Mouse (Mus musculus): Measurements from ENCODE around the gene Cyp26c1. TPM values are rescaled to one million over a fixed set of nuclear protein-coding genes. Genes with fewer than 3 reads are reported as not detected.

The Cyp26c1 gene
- polyA plus RNA-seq, 1 experiment from 2014 or later, result 0.10 TPM

DNA sequence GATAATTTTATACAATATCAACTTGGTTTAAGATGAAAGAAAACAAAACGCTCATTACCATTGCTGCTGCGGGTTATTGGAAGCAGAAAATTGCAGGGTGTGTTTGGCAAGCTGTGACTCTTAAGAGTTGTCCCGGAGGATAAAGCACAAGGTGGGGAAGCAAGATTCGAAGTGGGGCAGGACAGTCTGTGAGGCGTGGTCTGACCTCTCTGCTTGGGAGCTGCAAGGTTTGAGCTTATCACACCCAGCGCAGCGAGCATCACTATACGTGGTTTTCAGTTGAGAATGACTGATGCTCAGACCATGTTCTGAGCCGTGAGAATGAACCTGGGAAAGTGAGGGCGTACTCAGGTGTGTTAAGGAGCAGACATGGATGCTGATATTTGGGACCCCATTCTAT, 29.3 kb downstream of the Cyp26c1 start:
- Histone ChIP-seq H3K4me2 (no peak overlapping the region), H3K27me3 (replicated peaks; ENCODE audit: control insufficient read depth, insufficient read depth, low read length) (no peaks in the 10 kb centered on the region), H3K4me3 (ENCODE audit: low read depth, low read length) (no peak overlapping the region), H3K27ac (ENCODE audit: low read depth, low read length) (no peak overlapping the region), H3K36me3 (ENCODE audit: control insufficient read depth, insufficient read depth, low read length) (no peaks in the 10 kb centered on the region), H3K9me3 (ENCODE audit: control insufficient read depth, low read length) (no peaks in the 10 kb centered on the region), H3K4me1 (replicated peaks; ENCODE audit: control insufficient read depth, insufficient read depth, low read length) (no peaks in the 10 kb centered on the region), H3K9ac (ENCODE audit: low read depth, low read length) (no peak overlapping the region)
- no peak for ATAC-seq (replicated peaks; ENCODE audit: low FRiP score)
- 53% methylated on average over 10 of the region's 10 CpGs for WGBS
- no peak for DNase-seq (ENCODE audit: low spot score)

DNA sequence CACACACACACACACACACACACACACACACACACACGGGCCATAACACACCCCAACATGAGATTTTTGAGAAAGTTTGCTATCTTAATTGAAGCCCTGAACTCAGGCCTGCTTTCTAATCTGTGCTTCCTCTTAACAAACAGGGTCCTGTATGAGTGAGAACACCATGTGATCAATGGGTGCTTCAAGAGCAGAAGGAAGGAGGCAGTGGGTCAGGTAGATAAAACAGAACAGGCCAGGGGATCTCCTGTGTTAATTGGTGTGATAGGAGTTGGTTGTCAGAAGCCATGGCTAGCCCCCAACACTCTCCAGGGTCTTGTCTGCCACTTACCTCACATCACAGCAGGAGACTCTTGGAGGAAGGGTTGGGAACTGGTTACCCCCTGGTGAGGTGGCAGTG, 30.6 kb downstream of the Cyp26c1 start:
- Histone ChIP-seq H3K9me3 (ENCODE audit: control insufficient read depth, low read length) (no peaks in the 10 kb centered on the region), H3K4me2 (no peak overlapping the region), H3K9ac (ENCODE audit: low read depth, low read length) (no peak overlapping the region), H3K27ac (ENCODE audit: low read depth, low read length) (no peak overlapping the region), H3K27me3 (replicated peaks; ENCODE audit: control insufficient read depth, insufficient read depth, low read length) (no peaks in the 10 kb centered on the region), H3K4me3 (ENCODE audit: low read depth, low read length) (no peak overlapping the region), H3K36me3 (ENCODE audit: control insufficient read depth, insufficient read depth, low read length) (no peaks in the 10 kb centered on the region), H3K4me1 (replicated peaks; ENCODE audit: control insufficient read depth, insufficient read depth, low read length) (no peaks in the 10 kb centered on the region)
- ATAC-seq (replicated peaks; ENCODE audit: low FRiP score) (no peak), DNase-seq (ENCODE audit: low spot score) (no peak)
- WGBS, result 26% methylated on average over 1 of the region's 1 CpGs

DNA sequence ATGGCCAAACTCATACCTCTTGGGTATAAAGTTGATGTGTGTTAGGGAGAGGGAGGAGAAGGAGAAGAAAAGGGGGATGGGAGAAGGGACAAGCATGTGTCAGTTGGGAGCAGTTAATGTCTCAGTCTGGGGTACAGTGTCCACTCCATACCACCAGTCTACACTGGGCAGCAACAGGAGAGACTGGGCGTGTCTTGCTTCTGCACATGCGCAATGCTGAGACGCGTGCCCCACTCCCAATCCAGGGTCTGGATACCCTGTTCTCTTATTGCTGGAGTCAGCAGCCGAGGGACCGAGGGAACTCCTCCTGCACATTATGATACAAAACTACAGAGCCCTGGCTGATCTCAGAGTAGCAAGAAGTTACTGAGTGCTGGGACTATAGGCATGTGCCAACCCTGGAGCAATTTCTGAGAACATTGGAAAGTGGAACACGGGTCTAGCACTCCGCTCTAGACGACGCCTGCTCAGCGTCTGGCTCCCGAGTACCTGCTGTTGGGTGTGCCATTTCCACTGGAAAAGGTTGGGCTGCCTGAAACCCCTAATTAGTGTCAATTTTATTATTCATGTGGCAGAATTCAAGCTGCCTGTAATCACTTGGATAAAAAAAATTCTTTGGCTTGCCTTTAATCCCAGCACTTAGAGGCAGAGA, 31.3 kb downstream of the Cyp26c1 start:
- Histone ChIP-seq H3K27ac (ENCODE audit: low read depth, low read length) (no peak overlapping the region), H3K4me3 (ENCODE audit: low read depth, low read length) (no peak overlapping the region), H3K9me3 (ENCODE audit: control insufficient read depth, low read length) (no peaks in the 10 kb centered on the region), H3K4me1 (replicated peaks; ENCODE audit: control insufficient read depth, insufficient read depth, low read length) (no peaks in the 10 kb centered on the region), H3K27me3 (replicated peaks; ENCODE audit: control insufficient read depth, insufficient read depth, low read length) (no peaks in the 10 kb centered on the region), H3K36me3 (ENCODE audit: control insufficient read depth, insufficient read depth, low read length) (no peaks in the 10 kb centered on the region), H3K4me2 (no peak overlapping the region), H3K9ac (ENCODE audit: low read depth, low read length) (no peak overlapping the region)
- DNase-seq (ENCODE audit: low spot score) (no peak), ATAC-seq (replicated peaks; ENCODE audit: low FRiP score) (no peak)
- WGBS, result 82% methylated on average over 12 of the region's 12 CpGs

DNA sequence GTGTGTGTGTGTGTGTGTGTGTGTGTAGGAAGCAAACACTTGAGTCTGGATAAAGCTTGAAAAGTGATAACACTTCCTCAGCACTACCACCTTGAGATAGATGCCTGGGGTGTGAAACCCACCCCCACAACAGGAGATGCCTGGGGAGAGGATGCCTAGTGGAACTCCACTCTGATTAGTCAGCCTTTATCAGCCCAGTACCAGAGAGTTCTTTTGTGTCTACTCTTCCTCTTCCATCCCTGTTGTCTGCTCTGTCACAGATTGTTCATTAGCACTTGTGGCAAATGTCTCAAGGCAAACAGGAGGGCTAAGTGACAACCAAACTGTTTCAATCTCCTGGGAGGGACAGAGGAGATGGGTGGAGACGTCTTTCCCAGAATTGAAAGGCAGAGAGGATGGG, 33.8 kb downstream of the Cyp26c1 start:
- no peak for ATAC-seq (replicated peaks; ENCODE audit: low FRiP score)
- Histone ChIP-seq H3K4me2 (no peak overlapping the region), H3K9ac (ENCODE audit: low read depth, low read length) (no peak overlapping the region), H3K4me3 (ENCODE audit: low read depth, low read length) (no peak overlapping the region), H3K27ac (ENCODE audit: low read depth, low read length) (no peak overlapping the region), H3K4me1 (replicated peaks; ENCODE audit: control insufficient read depth, insufficient read depth, low read length) (no peaks in the 10 kb centered on the region), H3K27me3 (replicated peaks; ENCODE audit: control insufficient read depth, insufficient read depth, low read length) (no peaks in the 10 kb centered on the region), H3K36me3 (ENCODE audit: control insufficient read depth, insufficient read depth, low read length) (no peaks in the 10 kb centered on the region), H3K9me3 (ENCODE audit: control insufficient read depth, low read length) (no peaks in the 10 kb centered on the region)
- no peak for DNase-seq (ENCODE audit: low spot score)
- WGBS, result 3% methylated on average over 1 of the region's 1 CpGs

GRCm38 (mm10) chr19:37724591-37724990, 39.2 kb downstream of the Cyp26c1 start:
- WGBS, result 93% methylated on average over 5 of the region's 5 CpGs
- ATAC-seq (replicated peaks; ENCODE audit: low FRiP score), result no peak
- Histone ChIP-seq H3K27ac (ENCODE audit: low read depth, low read length) (no peak overlapping the region), H3K4me3 (ENCODE audit: low read depth, low read length) (no peak overlapping the region), H3K9ac (ENCODE audit: low read depth, low read length) (no peak overlapping the region), H3K36me3 (ENCODE audit: control insufficient read depth, insufficient read depth, low read length) (no peaks in the 10 kb centered on the region), H3K27me3 (replicated peaks; ENCODE audit: control insufficient read depth, insufficient read depth, low read length) (no peaks in the 10 kb centered on the region), H3K9me3 (ENCODE audit: control insufficient read depth, low read length) (no peaks in the 10 kb centered on the region), H3K4me1 (replicated peaks; ENCODE audit: control insufficient read depth, insufficient read depth, low read length) (no peaks in the 10 kb centered on the region), H3K4me2 (no peak overlapping the region)
- DNase-seq (ENCODE audit: low spot score), result no peak

DNA sequence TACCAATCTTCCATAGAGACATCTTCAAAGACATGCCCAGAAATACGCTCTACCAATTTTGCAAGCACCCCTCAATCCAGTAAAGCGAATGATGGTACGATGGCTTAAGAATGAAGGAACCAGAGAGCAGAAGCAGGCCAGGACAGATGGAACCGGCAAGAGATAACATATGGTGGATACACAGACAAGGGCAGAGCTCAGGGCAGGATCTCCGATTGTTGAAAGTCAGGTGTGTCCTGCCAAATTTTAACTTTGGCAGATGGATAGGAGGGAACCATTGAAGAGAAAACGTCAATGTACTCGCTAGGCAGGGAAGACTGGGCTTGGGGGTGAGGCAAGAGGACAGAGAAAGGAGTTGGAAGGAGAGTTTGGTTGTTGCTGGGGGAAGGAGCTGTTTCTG, 41.2 kb downstream of the Cyp26c1 start:
- Histone ChIP-seq H3K4me1 (replicated peaks; ENCODE audit: control insufficient read depth, insufficient read depth, low read length) (no peaks in the 10 kb centered on the region), H3K27me3 (replicated peaks; ENCODE audit: control insufficient read depth, insufficient read depth, low read length) (no peaks in the 10 kb centered on the region), H3K4me3 (ENCODE audit: low read depth, low read length) (no peak overlapping the region), H3K4me2 (no peak overlapping the region), H3K9ac (ENCODE audit: low read depth, low read length) (no peak overlapping the region), H3K9me3 (ENCODE audit: control insufficient read depth, low read length) (no peaks in the 10 kb centered on the region), H3K36me3 (ENCODE audit: control insufficient read depth, insufficient read depth, low read length) (no peaks in the 10 kb centered on the region), H3K27ac (ENCODE audit: low read depth, low read length) (no peak overlapping the region)
- WGBS, result 89% methylated on average over 7 of the region's 7 CpGs
- ATAC-seq (replicated peaks; ENCODE audit: low FRiP score) (no peak), DNase-seq (ENCODE audit: low spot score) (no peak)

DNA sequence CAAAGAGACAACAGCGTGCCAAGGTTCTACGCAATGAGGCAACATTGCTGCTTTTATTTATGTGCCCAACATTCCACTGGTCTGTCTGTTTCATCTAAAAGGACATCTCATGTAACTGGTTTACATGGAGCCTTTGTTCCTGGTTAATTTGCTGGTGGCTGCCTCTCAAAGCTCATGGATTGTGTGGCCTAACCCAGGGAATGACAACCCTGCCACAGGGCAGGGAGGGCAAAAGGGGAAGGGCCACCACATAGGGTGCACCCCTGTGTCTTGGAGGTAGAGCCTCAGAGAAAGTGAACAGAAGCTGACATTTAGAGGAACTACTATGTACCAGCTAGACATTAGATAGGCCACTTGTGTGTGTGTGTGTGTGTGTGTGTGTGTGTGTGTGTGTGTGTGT, 42.0 kb downstream of the Cyp26c1 start:
- Histone ChIP-seq H3K27me3 (replicated peaks; ENCODE audit: control insufficient read depth, insufficient read depth, low read length) (no peaks in the 10 kb centered on the region), H3K36me3 (ENCODE audit: control insufficient read depth, insufficient read depth, low read length) (no peaks in the 10 kb centered on the region), H3K9me3 (ENCODE audit: control insufficient read depth, low read length) (no peaks in the 10 kb centered on the region), H3K4me2 (no peak overlapping the region), H3K4me1 (replicated peaks; ENCODE audit: control insufficient read depth, insufficient read depth, low read length) (no peaks in the 10 kb centered on the region), H3K27ac (ENCODE audit: low read depth, low read length) (no peak overlapping the region), H3K4me3 (ENCODE audit: low read depth, low read length) (no peak overlapping the region), H3K9ac (ENCODE audit: low read depth, low read length) (no peak overlapping the region)
- WGBS, result 86% methylated on average over 2 of the region's 2 CpGs
- ATAC-seq (replicated peaks; ENCODE audit: low FRiP score), result no peak
- no peak for DNase-seq (ENCODE audit: low spot score)

DNA sequence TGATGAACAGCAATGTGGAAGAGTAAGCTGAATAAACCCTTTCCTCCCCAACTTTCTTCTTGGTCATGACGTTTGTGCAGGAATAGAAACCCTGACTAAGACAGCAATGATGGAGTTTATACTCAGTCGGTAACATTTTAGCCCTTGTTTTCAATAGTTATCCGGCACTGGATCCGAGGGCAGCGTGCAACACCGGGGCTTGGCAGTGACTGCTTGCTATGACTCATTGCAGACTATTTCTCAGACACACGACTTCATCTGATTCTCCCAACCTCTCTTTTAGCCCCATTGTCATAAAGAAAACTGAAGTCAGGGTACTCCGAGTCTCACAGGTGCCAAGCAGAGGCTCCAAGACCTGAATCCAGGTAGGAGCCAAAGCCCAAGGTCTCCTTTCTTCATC, 50.0 kb downstream of the Cyp26c1 start:
- H3K4me2 ChIP-seq, result no peak overlapping the region
- H3K36me3 ChIP-seq (ENCODE audit: control insufficient read depth, insufficient read depth, low read length), result no peaks in the 10 kb centered on the region
- no peaks in the 10 kb centered on the region; the same call in 1 of the 2 replicates for H3K4me1 ChIP-seq (replicated peaks; ENCODE audit: control insufficient read depth, insufficient read depth, low read length)
- H3K9ac ChIP-seq (ENCODE audit: low read depth, low read length), result no peak overlapping the region
- H3K27me3 ChIP-seq (replicated peaks; ENCODE audit: control insufficient read depth, insufficient read depth, low read length), result no peaks in the 10 kb centered on the region
- H3K27ac ChIP-seq (ENCODE audit: low read depth, low read length), result no peak overlapping the region
- DNase-seq (ENCODE audit: low spot score) (no peak), ATAC-seq (replicated peaks; ENCODE audit: low FRiP score) (no peak)
- no peaks in the 10 kb centered on the region for H3K9me3 ChIP-seq (ENCODE audit: control insufficient read depth, low read length)
- H3K4me3 ChIP-seq (ENCODE audit: low read depth, low read length), result no peak overlapping the region
- WGBS, result 89% methylated on average over 8 of the region's 8 CpGs

GRCm38 (mm10) chr19:37738575-37738974, 53.2 kb downstream of the Cyp26c1 start:
- Histone ChIP-seq H3K4me2 (no peak overlapping the region), H3K27ac (ENCODE audit: low read depth, low read length) (no peak overlapping the region), H3K4me3 (ENCODE audit: low read depth, low read length) (no peak overlapping the region), H3K9me3 (ENCODE audit: control insufficient read depth, low read length) (no peaks in the 10 kb centered on the region), H3K4me1 (replicated peaks; ENCODE audit: control insufficient read depth, insufficient read depth, low read length) (no peaks in the 10 kb centered on the region; the same call in 1 of the 2 replicates), H3K36me3 (ENCODE audit: control insufficient read depth, insufficient read depth, low read length) (no peaks in the 10 kb centered on the region), H3K9ac (ENCODE audit: low read depth, low read length) (no peak overlapping the region), H3K27me3 (replicated peaks; ENCODE audit: control insufficient read depth, insufficient read depth, low read length) (no peaks in the 10 kb centered on the region)
- DNase-seq (ENCODE audit: low spot score) (no peak), ATAC-seq (replicated peaks; ENCODE audit: low FRiP score) (no peak)
- 89% methylated on average over 3 of the region's 3 CpGs for WGBS
